Mouse (Mus musculus) intestine, embryonic 14.5 days (tissue): ENCODE measurements around the gene Ptprcap. TPM values are rescaled to one million over a fixed set of nuclear protein-coding genes. Genes with fewer than 3 reads are reported as not detected.

ENCODE experiments used
- ATAC-seq: fragments of 200-750 bp; cut with Nextera tagmentation; replicated peaks from 2 replicates; pipeline ENCODE4 v1.8.0; 2017; ENCODE audit warnings: low read depth, moderate number of reproducible peaks, moderate TSS enrichment, moderate library complexity; ENCODE audit not compliant: low FRiP score, low TSS enrichment
- DNase-seq: peaks from one replicate; pipeline ENCODE4 v3.0.0-alpha.2; 2018; ENCODE audit warnings: low spot score
- H3K27ac ChIP-seq: fragments of 300-500 bp; sonication (generic); 2 replicates; pipeline ENCODE4 v1.5.1; 2014; ENCODE audit warnings: low read depth, mild to moderate bottlenecking, control low read depth
- H3K27me3 ChIP-seq: fragments of 300-500 bp; sonication (generic); replicated peaks from 2 replicates; pipeline ENCODE4 v1.6.1; 2014; ENCODE audit warnings: low read length, control low read depth; ENCODE audit not compliant: control insufficient read depth, insufficient read depth
- H3K36me3 ChIP-seq: fragments of 300-500 bp; sonication (generic); 2 replicates; pipeline ENCODE4 v1.6.1; 2014; ENCODE audit warnings: low read length, control low read depth; ENCODE audit not compliant: control insufficient read depth, insufficient read depth
- H3K4me1 ChIP-seq: fragments of 300-500 bp; sonication (generic); replicated peaks from 2 replicates; pipeline ENCODE4 v1.6.1; 2014; ENCODE audit warnings: low read length, control low read depth, mixed read lengths; ENCODE audit not compliant: control insufficient read depth, insufficient read depth
- H3K4me2 ChIP-seq: fragments of 300-500 bp; sonication (generic); 2 replicates; pipeline ENCODE4 v1.6.1; 2014; ENCODE audit warnings: low read length
- H3K4me3 ChIP-seq: fragments of 300-500 bp; sonication (generic); 2 replicates; pipeline ENCODE4 v1.5.1; 2014; ENCODE audit warnings: low read depth, low read length, control low read depth, mixed read lengths
- H3K9ac ChIP-seq: fragments of 300-500 bp; sonication (generic); 2 replicates; pipeline ENCODE4 v1.6.1; 2014; ENCODE audit warnings: mild to moderate bottlenecking, low read length
- H3K9me3 ChIP-seq: fragments of 300-500 bp; sonication (generic); 2 replicates; pipeline ENCODE4 v1.6.1; 2016; ENCODE audit warnings: low read length, control low read depth; ENCODE audit not compliant: control insufficient read depth
- WGBS: fragments of 180-500 bp; shearing (Covaris S2); extraction: QIAGEN DNeasy Blood & Tissue Kit; methylation state at CpG from one replicate; pipeline ENCODE4 v1.1.7; 2014; 5-methylcytosine and 5-hydroxymethylcytosine counted together
- polyA plus RNA-seq: library from polyadenylated mRNA; unstranded; fragments of >200 nt; fragmentation: Nextera tagmentation; extraction: Ambion mirVana; gene quantifications from 2 replicates; pipeline ENCODE4 v1.2.1, GENCODE M21; 2014

The Ptprcap gene
- polyA plus RNA-seq, 1 experiment from 2014 or later: 3.1 TPM

DNA sequence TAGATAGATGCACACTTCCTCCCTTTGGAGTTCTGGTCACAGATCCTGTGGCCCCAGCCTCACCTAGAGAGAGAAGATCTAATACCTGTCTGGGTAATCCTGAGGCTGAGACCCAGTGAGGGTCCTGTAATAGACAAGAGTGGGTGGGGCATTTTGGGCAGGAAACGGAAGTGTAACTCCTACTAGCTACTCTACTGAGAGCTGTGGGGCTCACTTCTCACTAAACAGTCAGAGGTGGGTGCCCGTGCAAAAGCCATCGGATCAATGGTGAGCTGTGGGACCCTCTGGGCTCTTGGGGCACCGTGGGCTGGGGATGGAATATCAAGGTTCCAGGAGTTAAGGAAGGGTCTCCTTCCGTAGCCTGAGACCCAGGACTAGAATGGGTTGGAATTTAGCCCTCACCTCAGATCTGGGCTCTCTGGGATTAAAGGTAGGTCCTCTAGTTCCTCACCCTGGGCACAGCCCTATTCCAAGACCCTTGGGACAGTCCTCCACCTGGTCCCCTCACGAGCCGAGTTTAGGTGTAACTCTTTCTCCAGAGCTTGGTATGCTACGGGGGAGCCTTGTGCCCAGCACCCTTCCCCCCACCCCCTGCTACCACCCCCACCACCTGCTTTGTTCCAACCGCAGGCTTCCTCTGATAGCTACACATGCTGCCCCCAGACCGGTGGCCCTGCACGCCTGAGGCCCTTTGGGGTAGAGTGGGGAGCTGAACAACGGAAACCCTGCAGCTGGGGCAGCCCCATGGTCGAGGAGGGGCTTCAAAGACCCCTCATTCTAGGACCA lies 1.2 kb downstream of the Ptprcap start:
- peaks cover 3% of the 10 kb centered on the region; the same call in 1 of the 2 replicates for H3K4me1 ChIP-seq
- WGBS: 77% methylated on average over 13 of the region's 13 CpGs
- no peaks in the 10 kb centered on the region for H3K9me3 ChIP-seq
- no peak for ATAC-seq
- no peak overlapping the region for H3K27ac ChIP-seq
- no peak for DNase-seq
- no peak overlapping the region for H3K4me3 ChIP-seq
- H3K27me3 ChIP-seq: no peaks in the 10 kb centered on the region
- no peak overlapping the region for H3K4me2 ChIP-seq
- H3K9ac ChIP-seq: no peak overlapping the region
- H3K36me3 ChIP-seq: peaks cover 67% of the 10 kb centered on the region

- no peaks in the 10 kb centered on the region for H3K4me1 ChIP-seq
- no peak for DNase-seq
- no peak overlapping the region for H3K4me2 ChIP-seq
- WGBS: 80% methylated on average over 6 of the region's 6 CpGs
- no peak overlapping the region for H3K9ac ChIP-seq
- no peaks in the 10 kb centered on the region for H3K27me3 ChIP-seq
- peaks cover 70% of the 10 kb centered on the region for H3K36me3 ChIP-seq
- no peaks in the 10 kb centered on the region for H3K9me3 ChIP-seq
- H3K27ac ChIP-seq: no peak overlapping the region
- ATAC-seq: no peak
- H3K4me3 ChIP-seq: no peak overlapping the region
These were observed 2.0 kb downstream of the Ptprcap start for GRCm38 (mm10) chr19:4155223-4156072.

DNA sequence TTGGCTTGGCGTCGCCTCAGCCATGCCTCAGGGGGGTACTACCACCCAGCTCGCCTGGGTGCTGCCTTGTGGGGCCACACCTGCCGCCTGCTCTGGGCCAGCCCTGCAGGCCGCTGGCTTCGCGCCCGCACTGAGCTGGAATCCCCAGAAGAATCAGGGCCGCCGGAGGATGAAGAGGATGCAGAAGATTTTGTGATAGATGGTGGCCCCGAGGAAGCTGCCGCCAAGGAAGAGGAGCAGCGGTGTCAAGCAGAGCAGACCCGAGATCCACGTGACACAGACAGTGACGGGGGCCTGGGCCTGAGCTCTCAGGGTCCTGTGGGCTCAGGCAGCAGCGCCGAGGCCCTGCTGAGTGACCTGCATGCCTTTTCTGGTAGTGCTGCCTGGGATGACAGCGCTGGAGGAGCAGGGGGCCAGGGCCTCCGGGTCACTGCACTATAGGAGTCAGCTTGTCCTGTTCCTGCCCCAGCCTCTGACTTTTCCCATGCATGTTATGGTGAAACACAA lies 2.7 kb downstream of the Ptprcap start:
- Histone ChIP-seq H3K36me3 (peaks cover 70% of the 10 kb centered on the region), H3K4me1 (no peaks in the 10 kb centered on the region), H3K9me3 (no peaks in the 10 kb centered on the region), H3K27ac (no peak overlapping the region), H3K9ac (no peak overlapping the region), H3K4me3 (no peak overlapping the region), H3K4me2 (no peak overlapping the region), H3K27me3 (no peaks in the 10 kb centered on the region)
- ATAC-seq (no peak), DNase-seq (no peak)
- WGBS: 76% methylated on average over 20 of the region's 20 CpGs

- Histone ChIP-seq H3K9me3 (no peaks in the 10 kb centered on the region), H3K4me1 (no peaks in the 10 kb centered on the region), H3K36me3 (peaks cover 72% of the 10 kb centered on the region), H3K9ac (no peak overlapping the region), H3K4me3 (no peak overlapping the region), H3K27ac (no peak overlapping the region), H3K4me2 (no peak overlapping the region), H3K27me3 (no peaks in the 10 kb centered on the region)
- 87% methylated on average over 12 of the region's 12 CpGs for WGBS
- DNase-seq (no peak), ATAC-seq (no peak)
These were observed 3.4 kb downstream of the Ptprcap start for GRCm38 (mm10) chr19:4156771-4157170.

GRCm38 (mm10) chr19:4159049-4159448 lies 5.6 kb downstream of the Ptprcap start:
- WGBS: 92% methylated on average over 8 of the region's 8 CpGs
- Histone ChIP-seq H3K4me2 (no peak overlapping the region), H3K9ac (no peak overlapping the region), H3K36me3 (peaks cover 55% of the 10 kb centered on the region), H3K9me3 (no peaks in the 10 kb centered on the region), H3K4me1 (peaks cover 11% of the 10 kb centered on the region), H3K27me3 (no peaks in the 10 kb centered on the region), H3K4me3 (no peak overlapping the region), H3K27ac (no peak overlapping the region)
- DNase-seq (no peak), ATAC-seq (no peak)

DNA sequence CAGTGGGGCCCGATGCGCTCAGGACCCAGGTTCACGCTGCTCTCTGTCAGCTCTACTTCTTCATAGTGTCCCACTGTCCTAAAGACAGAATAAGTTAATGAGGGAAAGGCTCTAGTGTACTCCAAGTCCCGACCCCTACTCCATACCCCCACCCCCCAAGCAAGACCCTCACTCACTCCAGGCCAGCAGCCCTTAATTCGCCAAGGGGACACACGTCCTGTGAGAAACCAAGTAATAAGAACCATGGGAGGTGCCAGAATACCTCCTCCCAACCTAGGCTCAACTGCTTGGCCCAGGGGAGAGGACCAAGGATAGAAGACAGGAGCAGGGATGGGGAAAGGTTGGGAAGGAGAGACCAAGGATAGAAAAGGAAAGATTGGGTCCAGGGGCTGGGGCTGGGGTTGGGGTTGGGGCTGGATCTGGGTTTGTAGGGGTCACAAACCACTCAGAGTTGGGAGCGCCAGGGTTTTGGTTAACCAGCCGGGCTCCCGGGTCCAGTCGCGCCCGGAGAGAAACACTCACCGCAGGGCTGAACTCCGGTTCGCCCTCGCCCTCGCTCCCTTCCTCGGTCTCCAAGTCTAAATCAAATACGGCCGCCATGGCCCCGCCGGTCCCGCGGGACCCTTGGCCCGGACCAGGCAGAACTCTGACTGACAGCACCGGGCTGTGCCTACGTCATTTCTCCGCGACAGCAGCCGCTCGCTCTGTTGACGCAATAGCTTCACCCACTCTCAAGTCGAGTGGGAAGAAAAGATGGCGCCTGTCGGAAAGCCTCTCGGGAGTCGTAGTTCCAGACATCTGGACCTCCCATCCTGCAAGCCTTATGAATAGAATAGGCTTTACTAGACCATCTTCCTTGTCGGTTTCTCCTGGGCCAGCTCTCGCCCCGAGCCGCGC lies 9.5 kb downstream of the Ptprcap start, which contains the start of gene Rps6kb2:
Gene Rps6kb2, minus strand, starts transcription at position 709 of the 897 bp plus-strand sequence.
- H3K27ac ChIP-seq: peak within 1 kb of the TSS; percentile 19; the same call in 1 of the 2 replicates
- no peaks in the 10 kb centered on the region for H3K9me3 ChIP-seq
- peaks cover 12% of the 10 kb centered on the region for H3K4me1 ChIP-seq
- no peaks in the 10 kb centered on the region for H3K27me3 ChIP-seq
- ATAC-seq (peak; percentile 86), DNase-seq (peak; percentile 98)
- H3K4me3 ChIP-seq: peak within 1 kb of the TSS; percentile 81
- H3K36me3 ChIP-seq: peaks cover 34% of the 10 kb centered on the region
- WGBS: 7% methylated on average over 42 of the region's 42 CpGs
- H3K4me2 ChIP-seq: peak within 1 kb of the TSS; percentile 89
- peak within 1 kb of the TSS; percentile 70 for H3K9ac ChIP-seq

GRCm38 (mm10) chr19:4163543-4163887 lies 10.1 kb downstream of the Ptprcap start:
- Histone ChIP-seq H3K9ac (peak overlapping the region; percentile 70), H3K4me1 (peaks cover 12% of the 10 kb centered on the region), H3K36me3 (peaks cover 28% of the 10 kb centered on the region), H3K27ac (peak overlapping the region; percentile 19; the same call in 1 of the 2 replicates), H3K9me3 (no peaks in the 10 kb centered on the region), H3K4me2 (peak overlapping the region; percentile 89), H3K4me3 (peak overlapping the region; percentile 81), H3K27me3 (no peaks in the 10 kb centered on the region)
- ATAC-seq (peak; percentile 4; the same call in 1 of the 2 replicates), DNase-seq (no peak)
- 33% methylated on average over 4 of the region's 4 CpGs for WGBS

GRCm38 (mm10) chr19:4164100-4164499 lies 10.7 kb downstream of the Ptprcap start:
- 72% methylated on average over 3 of the region's 3 CpGs for WGBS
- Histone ChIP-seq H3K9me3 (no peaks in the 10 kb centered on the region), H3K9ac (no peak overlapping the region), H3K27ac (no peak overlapping the region), H3K36me3 (peaks cover 23% of the 10 kb centered on the region), H3K27me3 (no peaks in the 10 kb centered on the region), H3K4me2 (no peak overlapping the region), H3K4me3 (no peak overlapping the region), H3K4me1 (peaks cover 12% of the 10 kb centered on the region)
- DNase-seq (no peak), ATAC-seq (no peak)
